Mouse (Mus musculus) heart, adult 2 months (tissue): Measurements from ENCODE around the gene Acp2.

Experiments
- CTCF ChIP-seq: fragments of 200-600 bp; IDR thresholded peaks from 2 replicates; pipeline ENCODE4 v1.8.1; 2022; ENCODE audit warnings: antibody characterized with exemption, mild to moderate bottlenecking, moderate library complexity
- EP300 ChIP-seq: fragments of 200-500 bp; IDR thresholded peaks from 2 replicates; pipeline ENCODE4 v1.6.1; 2011; ENCODE audit warnings: low read depth, low read length, control low read depth; ENCODE audit not compliant: insufficient read depth

- no peak for TF ChIP-seq CTCF
- no peak for TF ChIP-seq EP300
Observed at GRCm38 (mm10) chr2:91183711-91184405, 18.8 kb upstream of the Acp2 start, which contains the start of gene Madd.
